In the genomic region with DNA sequence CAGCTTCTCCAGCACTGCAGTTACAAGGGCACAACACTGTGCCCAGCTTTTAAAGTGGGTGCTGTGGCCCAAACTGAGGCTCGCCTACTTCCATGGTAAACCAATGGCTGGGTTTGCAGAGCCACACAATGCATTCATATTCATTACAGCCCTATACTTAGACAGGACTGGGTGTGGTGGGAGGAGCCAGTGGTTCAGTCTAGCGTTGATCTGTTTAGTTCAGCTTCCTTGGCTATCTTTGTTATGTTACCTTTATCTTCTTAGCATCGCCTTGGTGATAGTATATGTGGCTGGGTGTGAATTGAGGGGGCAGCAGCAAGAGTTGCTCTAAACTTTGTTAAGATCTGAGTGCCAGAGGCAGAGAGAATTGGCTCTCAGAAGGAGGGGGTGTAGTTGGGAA, we compare ENCODE assay signal across 29 mouse cellular contexts.
DNase-seq lines count a peak whose midpoint lies in the region; ATAC-seq and TF ChIP-seq lines count a peak whose summit lies in the region.
"Had no signal": no experiment of that assay in that cellular context is flagged by ENCODE, and none has a peak within 500 bp of the region (broad histone marks: within the 10 kb centered on the region; RNA-seq: fewer than 3 reads in every experiment).

No protein-coding gene starts in this region.

- no peaks in the 10 kb centered on the region for H3K36me3 ChIP-seq in lung, embryonic 15.5 days
- H3K36me3 ChIP-seq: embryonic facial prominence, embryonic 13.5 days; heart, embryonic 10.5 days; heart, embryonic 15.5 days; hindbrain, embryonic 12.5 days; liver, embryonic 15.5 days; neural tube, embryonic 12.5 days had no signal

- 42% methylated on average over 3 of the region's 3 CpGs for WGBS in lung, embryonic 15.5 days
- 57% methylated on average over 3 of the region's 3 CpGs for WGBS in lung, adult 2 months

- H3K27me3 ChIP-seq in lung, embryonic 15.5 days: no peaks in the 10 kb centered on the region
- H3K27me3 ChIP-seq: embryonic facial prominence, embryonic 13.5 days; heart, embryonic 15.5 days; hindbrain, embryonic 12.5 days; liver, embryonic 15.5 days; neural tube, embryonic 12.5 days had no signal

- no peak overlapping the region for H3K9ac ChIP-seq in lung, embryonic 15.5 days
- H3K9ac ChIP-seq: embryonic facial prominence, embryonic 13.5 days; heart, embryonic 15.5 days; hindbrain, embryonic 12.5 days; liver, embryonic 15.5 days; neural tube, embryonic 12.5 days had no signal

- no peaks in the 10 kb centered on the region for H3K4me1 ChIP-seq in lung, embryonic 15.5 days
- H3K4me1 ChIP-seq in lung, adult 2 months (ENCODE audit: control insufficient read depth, insufficient read depth, low read length): no peaks in the 10 kb centered on the region
- H3K4me1 ChIP-seq: embryonic facial prominence, embryonic 13.5 days; heart, embryonic 10.5 days; heart, embryonic 15.5 days; hindbrain, embryonic 12.5 days; liver, embryonic 15.5 days; neural tube, embryonic 12.5 days had no signal

- H3K4me3 ChIP-seq in lung, embryonic 15.5 days: no peak overlapping the region
- no peak overlapping the region for H3K4me3 ChIP-seq in lung, adult 2 months (replicated peaks; ENCODE audit: extremely low read depth, low read depth, low read length)
- H3K4me3 ChIP-seq: embryonic facial prominence, embryonic 13.5 days; heart, embryonic 10.5 days; heart, embryonic 15.5 days; hindbrain, embryonic 12.5 days; liver, embryonic 15.5 days; myocyte; neural tube, embryonic 12.5 days had no signal

- H3K27ac ChIP-seq in lung, embryonic 15.5 days: no peak overlapping the region
- H3K27ac ChIP-seq: embryonic facial prominence, embryonic 13.5 days; heart, embryonic 10.5 days; heart, embryonic 15.5 days; hindbrain, embryonic 12.5 days; hindbrain, postnatal 0 days; liver, embryonic 15.5 days; neural tube, embryonic 12.5 days had no signal

- H3K9me3 ChIP-seq in lung, embryonic 15.5 days: no peaks in the 10 kb centered on the region
- H3K9me3 ChIP-seq: embryonic facial prominence, embryonic 13.5 days; heart, embryonic 10.5 days; heart, embryonic 15.5 days; hindbrain, embryonic 12.5 days; liver, embryonic 15.5 days; neural tube, embryonic 12.5 days had no signal

- TF ChIP-seq POLR2A in lung, adult 2 months (IDR thresholded peaks at IDR 0.05; ENCODE audit: borderline replicate concordance, extremely low read depth, low read depth, low read length): no peak

- no peak for TF ChIP-seq CTCF in lung, adult 2 months (IDR thresholded peaks at IDR 0.05; ENCODE audit: insufficient read depth, low read length)

- no peak overlapping the region for H3K4me2 ChIP-seq in lung, embryonic 15.5 days
- H3K4me2 ChIP-seq: embryonic facial prominence, embryonic 13.5 days; heart, embryonic 15.5 days; hindbrain, embryonic 12.5 days; liver, embryonic 15.5 days; midbrain, embryonic 11.5 days; neural tube, embryonic 12.5 days had no signal

- 0 out of 2 replicates have a peak, but pooled peaks have one; percentile 39 for ATAC-seq in lung, embryonic 15.5 days (ENCODE audit: borderline replicate concordance, extremely low read depth, low FRiP score, low TSS enrichment)
- ATAC-seq: hindbrain, postnatal 0 days; intestine, embryonic 16.5 days; midbrain, embryonic 16.5 days had no signal

- peak; percentile 2 to 6 for DNase-seq in frontal cortex, adult 2 months (ENCODE audit: extremely low spot score in 1 of 2, low spot score in 1 of 2)
- no peak for DNase-seq in frontal cortex, postnatal 25 days (ENCODE audit: low spot score in 2 of 2)
- DNase-seq in lung, adult 2 months: no peak
- DNase-seq in 3T3-L1 (ENCODE audit: low read depth, low spot score): peak; percentile 43
- DNase-seq in gonadal fat pad, adult 2 months (ENCODE audit: low read depth): peak; percentile 28
- no peak for DNase-seq in layer of hippocampus, adult 18-20 months (ENCODE audit: low spot score in 2 of 2)
- no peak for DNase-seq in cerebellum, postnatal 25 days
- DNase-seq: adrenal gland, postnatal 25 days; cerebellum, adult 11-12 months; cerebellum, adult 9-11 months; gastrocnemius, postnatal 14 days; heart, adult 11 months; heart, postnatal 36 days; kidney, adult 8-10 months; kidney, postnatal 10 days; liver; right cerebral cortex, adult 18-20 months had no signal

Comparison
In these comparisons a context has a peak if more than half of its experiments do, and no peak if none do; other contexts are left out.
1. DNase-seq: peak in frontal cortex, adult 2 months (2 of 2), 3T3-L1 (single experiment) and gonadal fat pad, adult 2 months (single experiment); none in frontal cortex, postnatal 25 days (0 of 2), lung, adult 2 months (single experiment), layer of hippocampus, adult 18-20 months (0 of 2) and cerebellum, postnatal 25 days (0 of 2).